Mouse (Mus musculus): Measurements from ENCODE around the gene Sod3.

DNA sequence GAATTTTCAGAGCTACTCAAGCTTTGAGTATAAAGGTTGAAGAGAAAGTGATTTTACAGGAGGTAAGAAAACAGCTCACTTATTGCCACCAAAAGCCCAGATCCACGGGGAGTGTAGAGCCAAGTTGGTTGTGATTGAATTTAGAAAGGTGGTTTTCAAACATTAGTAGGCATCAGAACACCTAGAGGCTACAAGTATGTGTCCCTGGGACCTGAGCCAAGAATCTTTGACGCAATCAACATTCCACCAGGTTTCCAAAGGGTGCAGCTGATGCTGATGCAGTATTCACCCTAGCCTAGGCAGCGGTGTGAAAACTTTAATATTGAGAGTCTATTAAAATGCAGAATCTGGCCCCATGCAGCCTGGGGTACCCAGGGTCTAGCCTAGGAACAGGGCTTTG, 28.0 kb upstream of the Sod3 start:
- TF ChIP-seq EP300 (IDR thresholded peaks at IDR 0.05; ENCODE audit: low read depth in 1 of 2, low read length in 2 of 2) = no peak
- no peak for TF ChIP-seq POLR2A (IDR thresholded peaks at IDR 0.05; ENCODE audit: control insufficient read depth in 1 of 2, insufficient read depth in 1 of 2, low read depth in 1 of 2, low read length in 2 of 2, poor library complexity in 1 of 2)
- no peak for TF ChIP-seq CTCF (IDR thresholded peaks at IDR 0.05 in 2 of 3, conservative IDR thresholded peaks at IDR 0.05 in 1 of 3; ENCODE audit: control insufficient read depth in 1 of 3, insufficient read depth in 1 of 3, low read depth in 2 of 3, low read length in 3 of 3, poor library complexity in 1 of 3, severe bottlenecking in 1 of 3)
- no peak for TF ChIP-seq USF1 (IDR thresholded peaks at IDR 0.05; ENCODE audit: low read depth, low read length)
- TF ChIP-seq MAX (IDR thresholded peaks at IDR 0.05; ENCODE audit: low read length) = no peak
- TF ChIP-seq ZC3H11A (IDR thresholded peaks at IDR 0.05; ENCODE audit: low read depth, low read length) = no peak
- no peak for TF ChIP-seq ZMIZ1 (IDR thresholded peaks at IDR 0.05; ENCODE audit: low read depth, low read length)
- no peak for TF ChIP-seq MEF2A (IDR thresholded peaks at IDR 0.05; ENCODE audit: extremely low read depth, insufficient replicate concordance, low read depth, low read length, poor library complexity, severe bottlenecking)
- no peak for TF ChIP-seq MYC (IDR thresholded peaks at IDR 0.05; ENCODE audit: low read depth, low read length)
- no peak for TF ChIP-seq GATA1 (IDR thresholded peaks at IDR 0.05; ENCODE audit: low read depth, low read length)
- no peak for TF ChIP-seq ZNF384 (IDR thresholded peaks at IDR 0.05; ENCODE audit: low read depth, low read length)
- TF ChIP-seq MAFK (IDR thresholded peaks at IDR 0.05; ENCODE audit: borderline replicate concordance, low read depth, low read length) = no peak
- no peak for TF ChIP-seq ELF1 (IDR thresholded peaks at IDR 0.05; ENCODE audit: low read depth, low read length)

Measured in MEL (cell line).